Mouse (Mus musculus) activated CD4-positive, CD25-positive, alpha-beta regulatory T cell, adult 4 months (primary cell): ENCODE measurements around the gene Gm20388. TPM values are rescaled to one million over a fixed set of nuclear protein-coding genes. Genes with fewer than 3 reads are reported as not detected.
"Not testable (repeated sequence)": the region's sequence is repeated elsewhere in the genome, so short reads cannot be mapped to it uniquely, and the experiment has no call there.

Source experiments
- ATAC-seq: one replicate; pipeline ENCODE4 v1.8.0; 2017
- polyA plus RNA-seq, 2 experiments: library from polyadenylated mRNA; unstranded; fragments of 100-300 nt; shearing (Covaris generic); gene quantifications; one replicate each; pipeline ENCODE4 v1.2.1; 2017

Gene Gm20388
- polyA plus RNA-seq, 2 experiments from 2014 or later, result 9.9 to 12.3 TPM

DNA sequence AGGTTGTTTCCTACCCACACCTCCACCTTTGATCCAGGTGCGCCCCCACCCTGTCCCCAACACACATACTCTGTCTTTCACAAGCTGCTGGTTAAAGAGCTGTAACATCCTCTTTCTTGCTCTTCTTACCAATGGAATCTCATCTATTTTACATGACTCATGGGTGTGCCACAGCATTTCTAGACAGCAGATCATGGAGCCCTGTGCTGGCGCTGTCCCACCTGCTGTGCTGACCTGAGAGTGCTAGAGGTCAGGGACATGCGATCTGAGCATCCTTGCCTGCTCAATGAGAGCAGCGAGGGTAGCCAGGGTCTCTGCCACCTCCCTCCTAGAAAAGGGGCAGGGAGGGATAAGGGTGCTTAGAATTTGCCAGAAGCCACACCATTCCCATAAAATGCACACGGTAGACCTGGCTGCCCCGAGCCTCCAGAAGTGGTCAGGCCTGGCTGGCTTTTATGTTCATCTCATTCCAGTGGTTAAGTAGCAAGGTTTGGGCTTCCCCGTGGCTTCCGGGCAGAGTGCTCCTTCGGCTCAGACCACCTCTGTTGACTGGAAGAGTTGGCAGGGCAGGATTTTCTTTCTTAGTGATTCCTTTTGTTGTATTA is 3594.1 kb downstream of the Gm20388 start:
- no peak for ATAC-seq

DNA sequence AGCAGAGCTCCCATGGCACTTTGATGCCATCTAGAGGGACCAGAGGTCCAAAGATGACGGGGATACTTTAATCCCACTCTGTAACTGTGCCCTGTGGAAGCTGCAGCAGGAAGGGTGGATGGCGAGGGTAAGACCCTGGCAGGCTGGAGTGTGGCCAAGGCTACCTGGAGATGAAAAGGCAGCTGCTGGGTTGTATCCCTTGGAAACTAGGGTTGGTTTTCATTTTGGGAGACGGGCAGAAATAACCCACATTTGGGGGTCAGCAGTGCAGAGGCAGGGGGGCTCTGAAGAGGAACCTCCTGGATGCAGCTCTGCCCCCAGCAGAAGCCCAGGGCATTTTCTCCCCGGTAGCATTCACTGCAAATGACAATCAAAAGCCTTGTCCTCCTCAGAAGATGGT is 3594.6 kb downstream of the Gm20388 start:
- no peak for ATAC-seq

DNA sequence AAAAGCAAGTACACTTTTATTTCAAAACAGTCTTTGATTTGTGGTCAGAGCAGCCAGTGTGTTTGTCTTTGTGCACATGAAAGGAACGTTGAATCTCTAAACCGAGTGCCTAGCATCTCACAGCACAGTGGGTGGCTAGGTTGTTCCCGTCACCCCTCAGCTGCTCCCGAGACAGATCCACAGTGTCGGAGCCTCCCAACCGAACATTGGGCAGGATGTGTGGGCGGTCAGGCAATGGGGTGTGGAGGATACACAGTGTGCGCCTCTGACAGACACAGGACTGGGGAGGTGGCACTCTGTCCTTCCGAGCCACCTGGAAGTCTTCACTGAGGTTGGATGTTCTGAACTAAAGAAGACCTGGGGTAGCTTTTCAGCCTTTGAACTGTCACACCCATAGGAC is 3595.1 kb downstream of the Gm20388 start:
- ATAC-seq, result no peak

DNA sequence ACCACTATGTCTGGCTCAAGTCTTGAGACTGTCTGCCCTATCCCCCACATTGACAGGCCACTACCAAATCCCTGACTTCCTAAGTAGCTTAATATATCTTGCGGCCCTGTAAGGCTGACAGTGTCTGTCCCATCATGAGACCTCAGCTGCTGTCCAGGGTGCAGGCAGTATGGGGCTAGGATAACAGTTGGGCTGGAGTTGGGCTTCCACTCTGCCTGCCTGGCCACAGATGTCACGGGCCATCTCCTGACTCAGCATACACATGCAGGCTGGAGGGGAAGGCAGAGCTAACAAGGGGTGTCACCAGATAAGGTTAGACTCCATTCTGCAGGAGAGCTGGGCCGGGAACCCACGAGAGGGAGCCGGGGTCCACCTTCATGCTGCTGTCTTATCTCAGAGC is 3596.5 kb downstream of the Gm20388 start:
- ATAC-seq, result no peak

DNA sequence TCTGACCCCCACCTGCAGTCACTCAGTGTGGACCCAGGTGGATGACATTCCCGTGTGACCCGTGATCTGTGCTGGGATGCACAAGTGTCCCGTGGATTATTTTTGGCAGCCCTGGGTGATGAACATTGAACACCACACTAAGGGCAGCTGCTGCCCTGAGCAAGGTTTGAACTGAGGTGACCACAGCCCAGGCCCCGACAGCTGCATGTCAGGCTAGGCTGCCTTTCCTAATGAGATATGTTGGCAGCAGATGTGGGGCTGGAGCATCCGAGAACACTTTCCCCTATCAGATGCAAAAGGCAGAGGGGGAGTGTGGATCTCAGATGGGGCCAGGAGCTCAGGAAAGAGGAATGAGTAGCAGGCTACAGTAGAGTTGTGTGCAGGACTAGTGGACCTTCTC is 3600.2 kb downstream of the Gm20388 start:
- ATAC-seq, result no peak

DNA sequence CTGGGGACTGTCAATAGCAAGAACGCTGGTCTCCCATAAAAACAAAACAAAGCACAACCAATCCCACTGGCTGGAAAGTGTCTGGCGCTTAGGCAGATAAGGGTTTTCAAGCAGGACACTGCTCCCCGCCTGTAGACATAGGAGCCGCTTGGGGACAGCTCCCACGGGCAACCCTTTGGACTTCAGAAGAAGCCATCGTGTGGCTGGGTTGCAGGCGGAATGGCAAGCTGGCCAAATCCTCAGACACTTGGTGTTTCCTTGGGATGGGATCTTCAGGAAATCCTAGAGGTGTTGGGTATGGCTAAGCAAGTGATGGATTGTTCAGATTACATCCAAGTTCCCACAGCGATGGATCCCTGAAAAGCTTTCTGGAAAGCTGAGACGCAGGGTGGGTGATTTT is 3603.5 kb downstream of the Gm20388 start:
- ATAC-seq, result no peak

DNA sequence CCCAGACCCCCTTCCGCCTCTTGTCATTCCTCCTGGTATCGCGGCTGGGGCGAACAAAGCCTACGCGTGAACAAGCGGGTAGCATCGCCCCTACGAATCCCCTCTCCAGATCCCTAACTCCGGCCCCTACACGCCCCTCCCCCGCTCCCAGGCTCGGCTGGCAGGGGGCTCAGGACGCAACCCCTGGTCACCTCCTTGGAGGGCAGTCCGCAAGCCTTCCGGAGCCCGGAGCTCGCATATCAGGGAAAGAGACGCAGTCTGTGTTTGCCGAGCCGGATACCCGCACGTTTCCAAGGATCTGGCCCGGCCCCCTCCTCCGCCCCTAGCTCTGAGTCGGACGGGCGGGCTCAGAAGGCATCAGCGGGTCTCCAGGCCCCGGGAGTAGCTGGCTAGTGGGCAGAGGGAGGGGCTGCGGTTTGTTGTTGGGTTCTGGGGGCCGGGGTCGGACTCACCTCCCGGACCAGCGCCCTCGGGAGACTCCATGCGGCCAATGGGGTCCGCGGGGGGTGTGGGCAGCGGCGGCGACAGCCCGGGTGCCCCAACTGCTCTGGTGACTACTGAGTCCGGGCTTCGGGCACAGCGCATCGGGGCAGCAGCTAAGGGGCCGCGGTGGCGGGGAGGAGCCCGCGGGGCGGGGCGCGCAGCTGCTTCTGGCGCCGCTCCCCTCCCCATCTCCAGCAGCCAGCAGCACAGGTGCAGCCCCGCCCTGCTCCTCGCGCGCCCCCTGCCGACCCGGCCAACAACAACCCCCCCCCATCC is 3604.3 kb downstream of the Gm20388 start, which contains the start of gene Dbndd1:
Gene Dbndd1, minus strand, starts transcription at position 683 of the 759 bp plus-strand sequence.
- ATAC-seq, result no peak

DNA sequence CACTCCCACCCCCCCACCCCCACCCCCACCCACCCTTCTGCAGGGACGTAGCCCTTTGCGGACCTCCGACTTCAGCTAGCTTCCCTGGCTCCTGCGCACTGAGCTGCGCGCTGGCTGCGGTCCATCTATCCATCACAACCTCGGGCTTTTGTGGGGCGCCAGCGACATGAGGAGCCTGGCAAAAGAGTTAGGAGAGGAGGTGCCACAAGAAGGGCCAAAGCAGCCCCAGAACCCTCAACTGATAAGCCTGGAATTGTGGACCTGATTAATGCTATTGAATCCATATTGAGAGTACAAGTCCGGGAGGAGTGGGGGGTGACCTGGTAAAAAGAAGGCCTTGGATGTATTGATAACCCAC is 3604.9 kb downstream of the Gm20388 start:
- no peak for ATAC-seq

DNA sequence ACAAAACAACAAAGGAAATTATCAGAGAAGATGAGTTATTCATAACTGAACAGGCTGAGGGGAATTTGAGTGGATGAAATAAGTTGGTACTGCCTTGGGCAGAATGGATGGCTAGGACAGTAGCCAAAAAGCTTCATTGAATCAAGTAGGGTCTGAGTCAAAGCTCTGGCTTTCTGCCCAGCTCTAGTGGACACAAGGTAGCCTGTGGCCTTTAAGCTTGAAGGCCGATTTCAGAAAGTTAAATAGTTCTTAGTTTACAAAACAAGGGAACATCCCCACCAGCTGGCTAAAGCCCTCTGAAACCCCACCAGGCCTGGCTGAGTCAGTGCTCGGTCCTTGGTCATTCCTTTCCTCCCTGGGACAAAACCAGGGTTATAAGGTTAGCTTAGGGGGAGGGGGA is 3606.0 kb downstream of the Gm20388 start:
- no peak for ATAC-seq

DNA sequence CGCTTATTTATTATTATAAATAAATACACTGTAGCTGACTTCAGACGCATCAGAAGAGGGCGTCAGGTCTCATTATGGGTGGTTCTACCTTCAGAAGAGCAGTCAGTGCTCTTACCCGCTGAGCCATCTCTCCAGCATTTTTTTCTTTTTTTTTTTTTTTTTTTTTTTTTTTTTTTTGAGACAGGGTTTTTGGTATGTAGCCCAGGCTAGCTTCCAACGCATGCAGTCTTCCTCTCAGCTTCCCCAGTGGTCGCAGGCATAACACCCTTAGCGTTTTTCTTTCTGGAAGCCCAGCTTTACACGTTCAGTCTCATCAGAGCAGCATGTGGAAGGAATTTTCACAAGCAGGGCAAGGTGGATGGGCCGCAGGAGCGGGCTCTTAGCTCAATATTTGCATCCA is 3607.5 kb downstream of the Gm20388 start:
- no peak for ATAC-seq

DNA sequence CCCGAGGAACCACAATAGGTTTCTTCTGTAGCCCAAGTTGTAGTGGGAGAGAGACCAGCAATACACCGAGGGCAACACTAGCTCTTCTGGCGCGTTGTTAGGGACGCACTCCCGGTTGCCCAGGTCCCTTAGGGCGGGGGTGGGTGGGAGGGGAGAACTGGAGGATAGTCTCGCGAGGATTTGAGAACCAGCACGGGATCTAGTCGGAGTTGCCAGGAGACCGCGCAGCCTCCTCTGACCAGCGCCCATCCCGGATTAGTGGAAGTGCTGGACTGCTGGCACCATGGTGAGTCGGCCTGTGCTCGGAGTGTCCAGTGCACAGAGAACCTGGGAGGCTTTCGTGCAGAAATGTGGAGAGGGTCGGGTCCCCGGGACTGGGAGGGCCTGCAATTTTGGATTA is 3608.0 kb downstream of the Gm20388 start, which contains the start of gene Gas8:
Gene Gas8, plus strand, starts transcription at position 168 of the 400 bp plus-strand sequence.
- ATAC-seq, result peak; percentile 97

DNA sequence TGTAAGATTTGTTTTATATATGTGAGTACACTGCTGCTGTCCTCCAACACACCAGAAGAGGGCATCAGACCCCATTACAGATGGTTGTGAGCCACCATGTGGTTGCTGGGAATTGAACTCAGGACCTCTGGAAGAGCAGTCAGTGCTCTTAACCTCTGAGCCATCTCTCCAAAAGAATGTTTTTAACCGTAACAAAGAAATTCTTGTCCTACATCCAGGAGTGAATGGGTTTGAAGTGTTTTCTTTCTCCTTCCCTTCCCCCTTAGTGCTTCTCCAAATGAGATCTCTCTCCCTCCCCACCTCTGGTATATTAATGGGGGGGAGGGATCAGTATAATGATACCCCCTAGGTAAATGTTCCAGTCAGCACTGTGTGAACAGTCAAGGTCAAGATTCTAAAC is 3609.4 kb downstream of the Gm20388 start:
- ATAC-seq, result not testable (repeated sequence)

DNA sequence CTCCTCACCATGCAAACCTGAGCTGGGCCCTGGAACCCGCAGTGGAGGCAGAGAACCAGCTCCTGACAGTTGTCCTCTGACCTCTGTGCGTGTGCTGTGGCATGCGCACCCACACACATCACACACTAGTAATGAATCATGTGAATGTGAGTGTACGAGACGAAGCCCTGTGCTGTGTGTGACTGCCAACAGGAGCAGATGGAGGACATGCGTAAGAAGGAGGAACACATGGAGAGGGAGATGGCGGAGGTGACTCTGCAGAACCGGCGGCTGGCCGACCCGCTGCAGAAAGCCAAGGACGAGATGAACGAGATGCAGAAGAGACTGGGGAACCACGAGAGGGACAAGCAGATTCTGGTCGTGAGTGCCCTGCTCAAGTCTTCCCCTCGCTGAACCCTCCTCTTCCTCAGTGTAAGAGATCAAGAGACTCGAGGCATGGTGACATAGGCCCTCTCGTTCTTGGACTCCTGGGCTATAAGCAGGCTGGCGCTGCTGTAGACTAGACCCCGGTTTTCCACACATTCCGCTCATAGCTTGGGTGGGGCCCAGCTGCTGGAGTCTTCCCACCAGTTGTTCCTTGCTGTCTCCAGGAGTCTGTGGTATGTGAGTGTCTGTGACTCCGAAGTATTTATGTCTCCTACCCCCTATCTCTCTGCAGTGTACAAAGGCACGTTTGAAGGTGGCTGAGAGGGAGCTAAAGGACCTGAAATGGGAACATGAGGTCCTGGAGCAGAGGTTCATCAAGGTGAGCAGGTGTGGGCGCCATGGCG is 3617.3 kb downstream of the Gm20388 start:
- ATAC-seq, result no peak

DNA sequence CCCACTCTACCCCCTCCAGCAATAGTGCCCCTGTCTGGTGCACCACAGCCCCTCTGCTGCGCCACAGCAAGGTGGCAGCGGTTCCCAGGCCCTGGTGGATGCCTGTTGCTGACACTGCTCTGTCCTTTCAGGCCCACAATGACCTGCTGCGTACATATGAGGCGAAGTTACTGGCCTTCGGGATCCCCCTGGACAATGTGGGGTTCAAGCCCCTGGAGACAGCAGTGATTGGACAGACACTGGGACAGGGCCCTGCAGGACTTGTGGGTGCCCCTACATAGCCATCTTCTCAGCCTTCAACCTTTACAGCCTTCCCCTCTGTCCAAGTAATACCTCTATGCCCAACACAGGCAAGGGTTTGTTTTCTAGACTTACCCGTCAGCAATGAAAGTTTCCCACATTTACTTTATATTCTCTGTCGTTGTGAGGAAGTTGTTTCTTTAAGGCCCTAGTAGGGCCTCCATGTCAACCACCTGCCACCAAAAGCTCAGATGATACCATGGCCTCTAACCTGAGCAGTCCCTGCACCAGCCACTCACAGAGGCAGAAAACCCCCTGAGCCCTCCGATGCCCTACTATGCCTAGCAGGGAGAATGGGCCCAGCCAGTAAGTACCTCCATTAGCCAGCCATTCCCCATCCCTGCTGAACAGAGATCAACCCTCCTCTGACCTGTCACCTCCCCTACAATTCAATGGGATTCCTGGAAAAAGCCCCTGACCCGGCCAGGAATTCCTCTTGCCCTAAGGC is 3625.8 kb downstream of the Gm20388 start:
- ATAC-seq, result no peak

DNA sequence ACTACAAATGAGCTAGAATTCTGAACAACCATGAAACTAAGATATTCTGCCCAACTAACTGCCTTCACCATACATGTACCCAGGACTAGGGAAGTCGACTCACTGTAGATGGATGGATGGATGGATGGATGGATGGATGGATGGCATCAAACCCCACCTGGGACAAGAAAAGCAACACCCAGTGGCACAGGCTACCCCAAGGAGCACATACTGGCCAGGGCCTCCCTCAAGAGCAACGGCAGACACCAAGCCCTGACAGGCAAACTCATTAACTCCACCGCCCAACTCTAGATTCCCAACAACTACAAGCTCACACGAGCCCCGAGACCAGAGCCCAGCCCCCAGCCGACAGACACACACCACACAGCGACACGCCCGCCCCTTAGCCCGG is 3626.3 kb downstream of the Gm20388 start:
- ATAC-seq, result no peak

DNA sequence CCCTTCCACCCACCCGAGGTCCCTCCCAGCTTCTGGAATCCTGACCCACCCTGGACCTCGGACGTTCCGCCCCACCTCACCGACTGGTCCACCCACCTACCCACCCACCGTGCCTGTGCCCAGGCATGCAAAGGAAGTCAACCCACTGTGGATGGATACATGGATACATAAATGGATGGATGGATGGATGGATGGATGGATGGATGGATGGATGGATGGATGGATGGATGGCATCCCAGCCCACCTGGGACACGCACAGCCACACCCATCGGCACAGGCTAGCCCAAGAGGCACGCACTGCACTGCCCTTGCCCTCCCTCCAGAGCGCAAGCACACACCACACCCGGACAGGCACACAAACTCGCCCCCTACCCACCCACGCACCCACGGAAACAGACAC is 3627.0 kb downstream of the Gm20388 start:
- ATAC-seq, result not testable (repeated sequence)

DNA sequence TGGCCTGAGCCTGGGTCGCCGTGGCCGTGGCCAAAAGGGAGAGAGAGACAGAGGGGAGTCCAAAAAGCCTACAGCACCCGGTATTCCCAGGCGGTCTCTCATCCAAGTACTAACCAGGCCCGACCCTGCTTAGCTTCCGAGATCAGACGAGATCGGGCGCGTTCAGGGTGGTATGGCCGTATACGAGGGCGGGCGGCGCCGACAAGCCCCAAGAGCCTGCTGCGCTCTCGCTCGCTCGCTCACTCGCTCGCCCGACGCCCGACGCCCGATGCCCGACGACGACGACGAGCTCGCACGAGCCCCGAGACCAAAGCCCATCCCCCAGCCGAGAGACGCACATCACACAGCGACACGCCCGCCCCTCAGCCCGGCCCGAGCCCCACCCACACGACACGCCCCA is 3653.6 kb downstream of the Gm20388 start:
- ATAC-seq, result not testable (repeated sequence)

DNA sequence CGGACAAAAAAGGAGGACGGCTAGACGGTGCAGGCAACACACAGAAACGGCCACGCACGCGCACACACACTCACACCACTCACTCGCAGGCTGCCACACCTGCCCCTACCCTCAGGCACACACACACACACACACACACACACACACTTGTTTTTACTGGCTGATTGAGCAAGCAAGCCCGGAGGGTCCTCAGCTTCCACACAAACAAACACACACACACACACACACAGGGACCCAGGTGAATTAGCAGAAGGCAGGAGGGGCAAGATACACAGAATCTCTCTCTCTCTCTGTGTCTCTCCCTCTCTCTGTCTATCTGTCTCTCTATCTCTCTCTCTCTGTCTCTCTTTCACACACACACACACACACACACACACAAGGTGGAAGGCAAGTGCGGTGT is 3664.7 kb downstream of the Gm20388 start:
- ATAC-seq, result not testable (repeated sequence)

DNA sequence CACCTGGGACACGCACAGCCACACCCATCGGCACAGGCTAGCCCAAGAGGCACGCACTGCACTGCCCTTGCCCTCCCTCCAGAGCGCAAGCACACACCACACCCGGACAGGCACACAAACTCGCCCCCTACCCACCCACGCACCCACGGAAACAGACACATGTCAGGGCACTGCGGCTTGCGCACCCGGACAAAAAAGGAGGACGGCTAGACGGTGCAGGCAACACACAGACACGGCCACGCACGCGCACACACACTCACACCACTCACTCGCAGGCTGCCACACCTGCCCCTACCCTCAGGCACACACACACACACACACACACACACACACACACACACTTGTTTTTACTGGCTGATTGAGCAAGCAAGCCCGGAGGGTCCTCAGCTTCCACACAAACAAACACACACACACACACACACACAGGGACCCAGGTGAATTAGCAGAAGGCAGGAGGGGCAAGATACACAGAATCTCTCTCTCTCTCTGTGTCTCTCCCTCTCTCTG is 3690.1 kb downstream of the Gm20388 start:
- not testable (repeated sequence) for ATAC-seq

DNA sequence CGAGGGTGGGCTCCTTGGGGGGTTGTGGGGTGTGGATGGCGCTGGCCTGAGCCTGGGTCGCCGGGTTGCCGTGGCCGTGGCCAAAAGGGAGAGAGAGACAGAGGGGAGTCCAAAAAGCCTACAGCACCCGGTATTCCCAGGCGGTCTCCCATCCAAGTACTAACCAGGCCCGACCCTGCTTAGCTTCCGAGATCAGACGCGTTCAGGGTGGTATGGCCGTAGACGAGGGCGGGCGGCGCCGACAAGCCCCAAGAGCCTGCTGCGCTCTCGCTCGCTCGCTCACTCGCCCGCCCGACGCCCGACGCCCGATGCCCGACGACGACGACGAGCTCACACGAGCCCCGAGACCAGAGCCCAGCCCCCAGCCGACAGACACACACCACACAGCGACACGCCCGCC is 3690.8 kb downstream of the Gm20388 start:
- peak; percentile 69 for ATAC-seq

DNA sequence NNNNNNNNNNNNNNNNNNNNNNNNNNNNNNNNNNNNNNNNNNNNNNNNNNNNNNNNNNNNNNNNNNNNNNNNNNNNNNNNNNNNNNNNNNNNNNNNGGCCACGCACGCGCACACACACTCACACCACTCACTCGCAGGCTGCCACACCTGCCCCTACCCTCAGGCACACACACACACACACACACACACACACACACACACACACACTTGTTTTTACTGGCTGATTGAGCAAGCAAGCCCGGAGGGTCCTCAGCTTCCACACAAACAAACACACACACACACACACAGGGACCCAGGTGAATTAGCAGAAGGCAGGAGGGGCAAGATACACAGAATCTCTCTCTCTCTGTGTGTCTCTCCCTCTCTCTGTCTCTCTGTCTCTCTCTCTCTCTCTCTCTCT is 3702.0 kb downstream of the Gm20388 start:
- ATAC-seq, result not testable (repeated sequence)

DNA sequence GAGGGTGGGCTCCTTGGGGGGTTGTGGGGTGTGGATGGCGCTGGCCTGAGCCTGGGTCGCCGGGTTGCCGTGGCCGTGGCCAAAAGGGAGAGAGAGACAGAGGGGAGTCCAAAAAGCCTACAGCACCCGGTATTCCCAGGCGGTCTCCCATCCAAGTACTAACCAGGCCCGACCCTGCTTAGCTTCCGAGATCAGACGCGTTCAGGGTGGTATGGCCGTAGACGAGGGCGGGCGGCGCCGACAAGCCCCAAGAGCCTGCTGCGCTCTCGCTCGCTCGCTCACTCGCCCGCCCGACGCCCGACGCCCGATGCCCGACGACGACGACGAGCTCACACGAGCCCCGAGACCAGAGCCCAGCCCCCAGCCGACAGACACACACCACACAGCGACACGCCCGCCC is 3712.9 kb downstream of the Gm20388 start:
- ATAC-seq, result not testable (repeated sequence)

DNA sequence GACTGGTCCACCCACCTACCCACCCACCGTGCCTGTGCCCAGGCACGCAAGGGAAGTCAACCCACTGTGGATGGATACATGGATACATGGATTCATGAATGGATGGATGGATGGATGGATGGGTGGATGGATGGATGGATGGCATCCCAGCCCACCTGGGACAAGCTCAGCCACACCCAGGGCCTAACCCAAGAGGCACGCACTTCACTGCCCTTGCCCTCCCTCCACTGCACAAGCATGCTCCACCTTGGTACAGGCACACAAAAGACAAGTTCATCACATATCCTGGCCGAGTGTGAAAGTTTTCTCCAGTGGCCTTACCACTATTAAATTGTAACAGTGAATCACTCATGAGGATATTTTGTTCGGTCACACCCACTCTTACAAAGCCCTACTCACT is 3713.6 kb downstream of the Gm20388 start:
- ATAC-seq, result no peak
